Mouse (Mus musculus) limb, embryonic 11.5 days (tissue): Measurements from ENCODE around the gene Pigq. TPM values are rescaled to one million over a fixed set of nuclear protein-coding genes. Genes with fewer than 3 reads are reported as not detected.

Experiments used
- ATAC-seq: fragments of 200-750 bp; cut with Nextera tagmentation; 2 replicates; pipeline ENCODE4 v1.8.0; 2017; ENCODE audit warnings: low read depth; ENCODE audit not compliant: insufficient number of reproducible peaks, low FRiP score, low TSS enrichment
- DNase-seq: peaks from one replicate; pipeline ENCODE4 v3.0.0-alpha.2; 2015; ENCODE audit warnings: low spot score
- H3K27ac ChIP-seq: fragments of 300-500 bp; sonication (generic); replicated peaks from 2 replicates; pipeline ENCODE4 v1.5.1; 2014; ENCODE audit warnings: low read depth, mild to moderate bottlenecking, low read length
- H3K27me3 ChIP-seq: fragments of 300-500 bp; sonication (generic); 2 replicates; pipeline ENCODE4 v1.6.1; 2014; ENCODE audit warnings: mild to moderate bottlenecking, low read length, mixed read lengths; ENCODE audit not compliant: control insufficient read depth, insufficient read depth
- H3K36me3 ChIP-seq: fragments of 300-500 bp; sonication (generic); 2 replicates; pipeline ENCODE4 v1.6.1; 2014; ENCODE audit warnings: mild to moderate bottlenecking, low read length, moderate library complexity, mixed read lengths; ENCODE audit not compliant: control insufficient read depth, insufficient read depth
- H3K4me1 ChIP-seq: fragments of 300-500 bp; sonication (generic); 2 replicates; pipeline ENCODE4 v1.6.1; 2014; ENCODE audit warnings: low read length, mixed read lengths; ENCODE audit not compliant: control insufficient read depth, insufficient read depth
- H3K4me2 ChIP-seq: fragments of 300-500 bp; sonication (generic); 2 replicates; pipeline ENCODE4 v1.6.1; 2014; ENCODE audit warnings: low read depth, mild to moderate bottlenecking, moderate library complexity; ENCODE audit not compliant: severe bottlenecking
- H3K4me3 ChIP-seq: fragments of 300-500 bp; sonication (generic); 2 replicates; pipeline ENCODE4 v1.5.1; 2014; ENCODE audit warnings: low read depth, low read length
- H3K9ac ChIP-seq: fragments of 300-500 bp; sonication (generic); 2 replicates; pipeline ENCODE4 v1.6.1; 2014; ENCODE audit warnings: mild to moderate bottlenecking, low read length
- H3K9me3 ChIP-seq: fragments of 300-500 bp; sonication (generic); 2 replicates; pipeline ENCODE4 v1.6.1; 2016; ENCODE audit warnings: low read length; ENCODE audit not compliant: control insufficient read depth
- WGBS: fragments of 180-500 bp; shearing (Covaris S2); extraction: QIAGEN DNeasy Blood & Tissue Kit; methylation state at CpG from one replicate; pipeline ENCODE4 v1.1.7; 2014; 5-methylcytosine and 5-hydroxymethylcytosine counted together
- polyA plus RNA-seq: library from polyadenylated mRNA; unstranded; fragments of >200 nt; fragmentation: Nextera tagmentation; extraction: Ambion mirVana; gene quantifications from 2 replicates; pipeline ENCODE4 v1.2.1, GENCODE M21; 2014

Pigq gene
- polyA plus RNA-seq, 1 experiment from 2014 or later = 52.8 TPM

DNA sequence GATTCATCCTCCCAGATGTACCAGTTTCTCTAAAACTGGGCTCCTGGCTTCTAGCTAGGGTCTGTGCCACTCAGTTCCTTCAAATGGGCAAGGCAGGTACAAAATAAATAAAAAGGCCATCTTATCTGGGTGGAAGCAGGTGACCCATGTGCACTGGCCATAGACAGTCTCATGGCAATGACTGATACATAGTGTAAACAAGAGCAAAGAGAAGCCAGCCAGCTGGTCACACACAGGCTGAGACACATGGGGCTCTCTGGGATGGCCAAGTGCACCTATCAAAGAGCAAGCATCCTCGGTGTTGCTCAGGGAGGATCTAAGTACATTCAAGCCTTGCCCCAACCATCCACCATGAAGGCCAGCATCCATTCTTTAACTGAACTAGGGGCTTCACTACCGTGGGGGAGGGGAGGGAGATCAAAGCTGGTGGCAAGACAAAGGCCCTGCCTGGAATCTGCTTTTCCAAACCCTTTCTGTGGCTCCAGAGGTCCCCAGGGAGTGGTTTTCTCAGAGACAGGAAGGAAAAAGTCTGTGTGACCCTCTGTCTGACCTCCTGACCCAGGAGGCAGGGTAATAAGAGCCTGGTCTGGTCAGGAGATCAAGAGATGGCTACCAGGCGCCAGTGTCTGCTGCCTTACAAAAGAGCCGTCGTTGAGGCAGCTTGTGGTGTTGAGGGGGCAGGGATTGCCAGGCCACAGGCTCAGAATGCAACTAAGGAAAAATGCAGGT is 63.7 kb downstream of the Pigq start:
- Histone ChIP-seq H3K4me1 (peaks cover 34% of the 10 kb centered on the region), H3K9me3 (no peaks in the 10 kb centered on the region), H3K9ac (no peak overlapping the region), H3K4me3 (no peak overlapping the region), H3K27ac (peak overlapping the region; percentile 68), H3K4me2 (0 out of 2 replicates have a peak overlapping the region, but pooled peaks have one; percentile 15), H3K27me3 (no peaks in the 10 kb centered on the region), H3K36me3 (peaks cover 11% of the 10 kb centered on the region)
- peak; percentile 63 for DNase-seq
- ATAC-seq = no peak
- 5% methylated on average over 5 of the region's 5 CpGs for WGBS

DNA sequence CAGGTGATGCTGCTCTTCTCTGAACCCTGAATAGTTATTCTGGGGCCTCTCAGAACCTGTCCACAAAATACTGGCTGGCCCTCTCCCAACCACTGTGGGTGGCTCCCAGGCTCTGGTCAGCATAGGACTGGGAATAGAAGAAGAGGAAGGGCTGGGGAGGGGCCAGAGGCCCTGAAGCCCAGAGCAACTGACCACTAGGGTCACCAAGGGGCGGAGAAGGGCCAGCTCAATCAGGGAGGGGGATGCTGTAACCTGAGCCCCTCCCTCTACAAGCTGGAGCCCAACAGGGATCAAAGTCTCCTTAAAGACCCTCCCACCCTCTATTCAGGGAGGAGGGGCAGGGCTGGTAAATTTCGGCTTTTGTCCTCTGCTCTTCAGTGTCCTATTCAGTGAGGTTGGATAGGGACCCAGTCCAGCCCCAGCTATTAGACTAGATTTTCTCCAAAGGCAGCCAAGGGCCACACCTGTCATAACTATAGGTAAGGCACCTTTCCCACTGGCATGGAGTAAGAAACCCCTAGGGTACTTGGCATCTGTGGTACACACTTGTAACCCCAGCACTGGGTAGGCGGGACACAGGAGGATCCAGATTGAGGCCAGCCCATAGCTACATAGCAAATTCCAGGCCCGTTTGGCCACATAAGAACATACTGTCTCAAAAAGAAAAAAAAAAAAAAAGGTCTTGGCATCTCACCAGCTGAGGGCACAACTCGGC is 64.4 kb downstream of the Pigq start, which contains the start of gene Wfikkn1:
TSS of gene Wfikkn1 (minus strand) at position 663 of the 715 bp plus-strand sequence.
- H3K4me1 ChIP-seq = peaks cover 37% of the 10 kb centered on the region
- peaks cover 11% of the 10 kb centered on the region for H3K36me3 ChIP-seq
- no peaks in the 10 kb centered on the region for H3K27me3 ChIP-seq
- WGBS = 28% methylated on average over 5 of the region's 5 CpGs
- ATAC-seq = no peak
- no peaks in the 10 kb centered on the region for H3K9me3 ChIP-seq
- 0 out of 2 replicates have a peak within 1 kb of the TSS, but pooled peaks have one; percentile 15 for H3K4me2 ChIP-seq
- H3K27ac ChIP-seq = peak within 1 kb of the TSS; percentile 68
- no peak within 1 kb of the TSS for H3K4me3 ChIP-seq
- no peak within 1 kb of the TSS for H3K9ac ChIP-seq
- DNase-seq = no peak

DNA sequence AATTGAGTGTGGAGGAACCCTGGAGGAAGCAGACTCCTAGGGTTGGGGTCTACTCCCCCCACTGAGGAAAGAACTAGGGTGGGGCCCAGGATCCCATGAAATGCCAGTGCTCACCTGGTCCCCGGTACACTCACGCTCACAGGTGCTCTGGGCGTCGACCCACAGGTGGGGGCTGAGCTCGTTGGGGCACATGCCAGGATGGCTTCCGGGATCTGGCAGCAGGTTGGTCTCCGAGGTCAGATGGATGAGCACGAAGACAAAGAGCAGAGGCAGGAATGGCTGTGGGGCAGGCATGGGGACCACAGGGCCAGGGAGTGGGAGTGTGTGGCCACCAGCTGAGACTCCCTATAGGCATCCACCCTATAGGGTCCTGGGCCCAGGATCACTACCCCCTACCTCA is 65.0 kb downstream of the Pigq start:
- H3K4me1 ChIP-seq = peaks cover 37% of the 10 kb centered on the region
- no peak for ATAC-seq
- no peaks in the 10 kb centered on the region for H3K27me3 ChIP-seq
- peaks cover 11% of the 10 kb centered on the region for H3K36me3 ChIP-seq
- no peaks in the 10 kb centered on the region for H3K9me3 ChIP-seq
- no peak overlapping the region for H3K4me2 ChIP-seq
- H3K4me3 ChIP-seq = no peak overlapping the region
- WGBS = 70% methylated on average over 8 of the region's 8 CpGs
- H3K27ac ChIP-seq = no peak overlapping the region
- no peak for DNase-seq
- no peak overlapping the region for H3K9ac ChIP-seq

DNA sequence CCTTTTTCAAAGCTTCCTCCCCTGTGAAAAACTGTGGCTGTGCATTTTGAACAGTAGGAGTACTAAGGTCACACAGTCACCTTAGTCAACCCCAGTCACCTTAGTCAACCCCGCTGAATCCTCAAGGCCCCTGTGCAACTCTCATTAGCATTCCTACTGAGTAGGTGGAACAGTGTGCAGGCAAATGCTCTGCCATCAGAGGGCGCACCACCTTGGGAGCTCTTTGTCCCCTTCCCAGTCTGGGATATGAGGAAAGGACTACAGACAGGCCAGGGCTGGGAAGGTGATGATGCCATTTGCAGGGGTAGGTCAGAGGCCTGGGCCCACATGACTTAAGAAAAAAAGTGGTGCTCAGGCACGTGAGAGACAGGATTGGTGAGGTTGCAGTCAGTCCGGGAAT is 65.5 kb downstream of the Pigq start:
- Histone ChIP-seq H3K4me2 (no peak overlapping the region), H3K27ac (no peak overlapping the region), H3K9ac (no peak overlapping the region), H3K27me3 (no peaks in the 10 kb centered on the region), H3K4me1 (peaks cover 37% of the 10 kb centered on the region), H3K9me3 (no peaks in the 10 kb centered on the region), H3K4me3 (no peak overlapping the region), H3K36me3 (peaks cover 11% of the 10 kb centered on the region)
- WGBS = 66% methylated on average over 4 of the region's 4 CpGs
- DNase-seq (no peak), ATAC-seq (no peak)

DNA sequence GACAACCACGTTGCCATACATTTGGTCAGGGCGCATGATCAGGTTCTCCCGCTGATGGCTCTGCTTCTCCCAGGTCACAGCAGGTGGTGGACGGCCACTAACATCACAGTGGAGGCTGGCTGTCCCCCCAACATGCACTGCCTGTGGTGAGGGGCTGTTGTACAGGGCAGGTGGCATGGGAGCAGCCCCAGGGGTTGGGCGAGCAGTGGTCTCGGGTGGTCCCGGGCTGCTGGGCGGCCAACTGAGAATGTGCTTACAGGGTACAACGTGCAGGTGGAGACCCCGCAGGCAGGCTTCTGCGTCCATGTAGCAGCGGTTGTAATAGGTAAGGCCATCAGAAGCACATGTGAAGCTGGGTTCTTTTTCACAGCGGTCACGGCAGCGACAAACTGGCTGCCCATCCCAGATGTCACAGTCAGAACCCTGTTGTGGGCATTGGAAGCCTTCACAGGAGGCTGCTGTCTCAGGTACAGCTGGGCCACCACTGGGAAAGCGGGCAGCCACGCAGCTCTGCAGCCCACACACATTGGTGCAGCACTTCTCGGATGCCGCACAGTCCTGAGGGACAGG is 66.0 kb downstream of the Pigq start:
- no peaks in the 10 kb centered on the region for H3K27me3 ChIP-seq
- no peak overlapping the region for H3K27ac ChIP-seq
- H3K9ac ChIP-seq = no peak overlapping the region
- ATAC-seq (no peak), DNase-seq (no peak)
- no peak overlapping the region for H3K4me3 ChIP-seq
- 89% methylated on average over 19 of the region's 19 CpGs for WGBS
- no peaks in the 10 kb centered on the region for H3K9me3 ChIP-seq
- H3K4me1 ChIP-seq = peaks cover 37% of the 10 kb centered on the region
- no peak overlapping the region for H3K4me2 ChIP-seq
- H3K36me3 ChIP-seq = peaks cover 8% of the 10 kb centered on the region

DNA sequence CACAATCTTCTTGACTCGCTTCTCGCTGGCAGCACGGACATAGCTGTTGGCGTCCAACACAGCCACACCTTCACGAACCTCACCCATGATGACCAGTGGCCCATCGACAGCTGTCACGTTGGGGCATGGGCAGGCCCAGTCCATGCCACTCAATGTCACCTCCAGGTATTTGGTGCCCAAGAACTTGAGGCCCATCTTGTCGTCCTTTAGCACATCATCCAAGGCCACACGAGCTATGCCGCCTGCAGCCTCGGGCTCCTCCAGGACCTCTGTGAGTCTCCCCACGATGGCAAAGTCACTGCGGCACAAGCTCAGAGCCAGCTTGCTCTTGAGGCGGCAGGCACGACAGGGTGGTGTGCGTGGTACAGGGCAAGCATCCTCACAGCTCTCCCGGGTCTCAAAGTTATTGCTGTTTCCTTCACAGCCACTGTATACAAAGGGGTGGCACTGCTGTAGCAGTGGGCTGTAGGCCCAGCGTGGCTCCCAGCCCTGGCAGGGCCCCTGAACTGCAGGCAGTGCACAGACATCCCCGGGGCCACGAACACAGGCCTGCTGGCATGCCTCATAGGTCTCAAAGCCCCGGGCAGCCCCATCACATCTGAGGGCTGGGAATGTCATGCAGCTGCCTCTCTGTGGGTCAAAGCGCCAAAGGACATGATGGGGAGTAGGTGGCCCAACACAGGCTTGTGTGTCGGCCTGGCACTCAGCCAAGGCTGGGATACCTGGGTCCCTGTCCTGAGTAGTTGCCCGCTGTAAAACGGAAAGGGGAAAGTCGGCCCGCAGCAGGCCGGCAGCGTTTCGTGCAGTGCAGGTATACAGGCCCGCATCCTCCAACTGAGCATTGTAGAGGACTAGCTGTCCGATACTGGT is 66.8 kb downstream of the Pigq start:
- H3K27me3 ChIP-seq = no peaks in the 10 kb centered on the region
- peaks cover 4% of the 10 kb centered on the region; the same call in 1 of the 2 replicates for H3K36me3 ChIP-seq
- DNase-seq (no peak), ATAC-seq (no peak)
- WGBS = 92% methylated on average over 32 of the region's 32 CpGs
- no peak overlapping the region for H3K4me3 ChIP-seq
- H3K4me1 ChIP-seq = peaks cover 37% of the 10 kb centered on the region
- H3K9me3 ChIP-seq = no peaks in the 10 kb centered on the region
- H3K4me2 ChIP-seq = no peak overlapping the region
- H3K9ac ChIP-seq = no peak overlapping the region
- no peak overlapping the region for H3K27ac ChIP-seq

DNA sequence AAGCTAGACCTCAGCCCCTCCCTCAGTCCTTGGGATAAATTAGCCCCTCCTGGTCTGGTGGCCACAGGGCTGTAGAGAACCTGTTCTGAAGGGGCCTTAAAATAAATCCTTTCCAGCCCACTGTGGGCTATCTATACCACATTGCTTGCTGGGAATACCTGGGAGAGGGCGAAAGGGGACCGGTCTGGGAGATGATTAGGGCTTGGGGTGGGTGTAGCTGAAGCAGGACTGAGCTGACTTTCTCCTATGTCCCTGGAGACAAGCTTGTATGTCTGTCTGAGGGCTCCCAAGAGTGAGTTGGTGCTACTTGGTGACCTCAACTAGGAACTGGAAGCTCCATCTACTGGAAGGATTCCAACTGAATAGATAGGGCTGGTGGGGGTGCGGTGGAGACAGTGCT is 67.7 kb downstream of the Pigq start:
- no peaks in the 10 kb centered on the region for H3K9me3 ChIP-seq
- H3K9ac ChIP-seq = no peak overlapping the region
- peaks cover 32% of the 10 kb centered on the region for H3K4me1 ChIP-seq
- no peaks in the 10 kb centered on the region for H3K27me3 ChIP-seq
- DNase-seq (no peak), ATAC-seq (no peak)
- no peak overlapping the region for H3K27ac ChIP-seq
- no peak overlapping the region for H3K4me2 ChIP-seq
- WGBS = 94% methylated on average over 3 of the region's 3 CpGs
- peaks cover 4% of the 10 kb centered on the region; the same call in 1 of the 2 replicates for H3K36me3 ChIP-seq
- H3K4me3 ChIP-seq = no peak overlapping the region
